Comparison of ENCODE assay signal across 10 mouse cellular contexts in the genomic region with DNA sequence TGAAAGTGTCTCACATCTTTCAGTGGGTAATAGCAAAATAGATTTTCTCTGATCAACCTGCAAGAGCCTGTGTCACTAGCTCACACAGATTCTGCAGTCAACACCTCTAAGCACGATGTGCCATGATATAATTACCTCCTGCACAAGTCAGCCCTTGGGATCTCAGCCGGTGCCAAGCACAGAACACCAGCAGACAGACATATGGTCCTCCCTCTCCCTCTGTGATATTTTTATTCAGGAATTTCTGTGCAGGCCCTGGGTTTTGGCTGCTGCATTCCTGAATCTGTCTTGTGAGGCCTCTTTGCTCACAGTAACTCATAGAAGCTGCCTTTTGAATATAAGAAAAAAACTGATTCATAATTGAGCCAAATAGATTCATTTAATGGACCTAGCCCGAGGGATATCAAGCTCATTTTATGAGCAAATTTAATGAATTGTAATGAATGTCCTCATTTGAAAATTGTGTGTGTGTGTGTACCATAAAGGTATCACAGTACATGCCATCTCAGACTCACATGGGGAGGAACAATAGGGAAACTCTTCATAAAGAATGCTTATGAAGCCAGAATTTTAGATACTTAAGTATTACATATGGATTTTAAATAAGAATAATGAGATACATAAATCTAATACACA.
DNase-seq lines count a peak whose midpoint lies in the region; ATAC-seq and TF ChIP-seq lines count a peak whose summit lies in the region.
"Had no signal": no experiment of that assay in that cellular context is flagged by ENCODE, and none has a peak within 500 bp of the region (broad histone marks: within the 10 kb centered on the region; RNA-seq: fewer than 3 reads in every experiment).

No protein-coding gene starts in this region.

- no peak overlapping the region for H3K4me2 ChIP-seq in forebrain, embryonic 16.5 days (ENCODE audit: low read length)
- H3K4me2 ChIP-seq in hindbrain, postnatal 0 days (ENCODE audit: low read depth, low read length) = no peak overlapping the region
- H3K4me2 ChIP-seq in midbrain, postnatal 0 days (ENCODE audit: low read depth, low read length, poor library complexity, severe bottlenecking) = no peak overlapping the region
- H3K4me2 ChIP-seq: embryonic facial prominence, embryonic 12.5 days; stomach, embryonic 15.5 days had no signal

- H3K9ac ChIP-seq in forebrain, embryonic 16.5 days (replicated peaks; ENCODE audit: low read depth, low read length) = no peak overlapping the region
- no peak overlapping the region for H3K9ac ChIP-seq in hindbrain, postnatal 0 days (replicated peaks; ENCODE audit: low read length)
- no peak overlapping the region for H3K9ac ChIP-seq in midbrain, postnatal 0 days (replicated peaks; ENCODE audit: low read length, poor library complexity, severe bottlenecking)
- H3K9ac ChIP-seq: embryonic facial prominence, embryonic 12.5 days; stomach, embryonic 15.5 days had no signal

- H3K9me3 ChIP-seq in forebrain, embryonic 16.5 days (ENCODE audit: control insufficient read depth, low read length) = no peaks in the 10 kb centered on the region
- H3K9me3 ChIP-seq in hindbrain, postnatal 0 days (ENCODE audit: low read length) = no peaks in the 10 kb centered on the region
- H3K9me3 ChIP-seq in midbrain, postnatal 0 days (ENCODE audit: low read length) = no peaks in the 10 kb centered on the region
- H3K9me3 ChIP-seq: embryonic facial prominence, embryonic 12.5 days; stomach, embryonic 15.5 days had no signal

- peak overlapping the region; percentile 18; the same call in 1 of the 2 replicates for H3K27ac ChIP-seq in forebrain, embryonic 16.5 days (ENCODE audit: low read length)
- H3K27ac ChIP-seq in hindbrain, postnatal 0 days = no peak overlapping the region
- H3K27ac ChIP-seq in midbrain, postnatal 0 days (ENCODE audit: low read depth, low read length) = no peak overlapping the region
- H3K27ac ChIP-seq: embryonic facial prominence, embryonic 12.5 days; stomach, embryonic 15.5 days had no signal

- H3K27me3 ChIP-seq in forebrain, embryonic 16.5 days (replicated peaks; ENCODE audit: control insufficient read depth, insufficient read depth, low read length) = no peaks in the 10 kb centered on the region
- H3K27me3 ChIP-seq in hindbrain, postnatal 0 days (ENCODE audit: insufficient read depth, low read length) = no peaks in the 10 kb centered on the region
- H3K27me3 ChIP-seq in midbrain, postnatal 0 days (ENCODE audit: insufficient read depth, low read length) = no peaks in the 10 kb centered on the region
- H3K27me3 ChIP-seq: embryonic facial prominence, embryonic 12.5 days; stomach, embryonic 15.5 days had no signal

- no peaks in the 10 kb centered on the region for H3K36me3 ChIP-seq in forebrain, embryonic 16.5 days (ENCODE audit: control insufficient read depth, insufficient read depth)
- H3K36me3 ChIP-seq in hindbrain, postnatal 0 days (ENCODE audit: insufficient read depth, low read length) = no peaks in the 10 kb centered on the region
- no peaks in the 10 kb centered on the region for H3K36me3 ChIP-seq in midbrain, postnatal 0 days (ENCODE audit: insufficient read depth, low read length)
- H3K36me3 ChIP-seq: embryonic facial prominence, embryonic 12.5 days; stomach, embryonic 15.5 days had no signal

- no peak overlapping the region for H3K4me3 ChIP-seq in forebrain, embryonic 16.5 days (replicated peaks; ENCODE audit: low read length)
- H3K4me3 ChIP-seq in hindbrain, postnatal 0 days (ENCODE audit: low read length) = no peak overlapping the region
- no peak overlapping the region for H3K4me3 ChIP-seq in midbrain, postnatal 0 days (ENCODE audit: low read depth, low read length)
- H3K4me3 ChIP-seq: embryonic facial prominence, embryonic 12.5 days; stomach, embryonic 15.5 days had no signal

- 40% methylated on average over 3 of the region's 3 CpGs for WGBS in forebrain, embryonic 16.5 days
- WGBS in hindbrain, postnatal 0 days = 42% methylated on average over 3 of the region's 3 CpGs
- 46% methylated on average over 3 of the region's 3 CpGs for WGBS in midbrain, postnatal 0 days

- DNase-seq in gastrocnemius, adult 18-20 months (ENCODE audit: low spot score) = peak; percentile 3
- DNase-seq in gastrocnemius, postnatal 25 days = no peak
- peak; percentile 21 for DNase-seq in hindbrain, postnatal 0 days (ENCODE audit: low spot score)
- peak; percentile 25 for DNase-seq in midbrain, postnatal 0 days (ENCODE audit: low spot score)
- no peak for DNase-seq in kidney, postnatal 14 days
- no peak for DNase-seq in urinary bladder, postnatal 4 days (ENCODE audit: low spot score in 2 of 2)

- TF ChIP-seq CTCF in hindbrain, postnatal 0 days (IDR thresholded peaks at IDR 0.05; ENCODE audit: low read depth) = no peak
- no peak for TF ChIP-seq CTCF in midbrain, postnatal 0 days (IDR thresholded peaks at IDR 0.05)

- peak; percentile 92 for ATAC-seq in forebrain, embryonic 16.5 days
- 0 out of 2 replicates have a peak, but pooled peaks have one; percentile 29 for ATAC-seq in hindbrain, postnatal 0 days
- ATAC-seq in midbrain, postnatal 0 days (ENCODE audit: low FRiP score) = no peak
- ATAC-seq in inflammation-experienced regulatory T-cells, adult 6 months = no peak

- peaks cover 6% of the 10 kb centered on the region for H3K4me1 ChIP-seq in forebrain, embryonic 16.5 days (replicated peaks; ENCODE audit: control insufficient read depth, insufficient read depth, low read length)
- no peaks in the 10 kb centered on the region for H3K4me1 ChIP-seq in hindbrain, postnatal 0 days (ENCODE audit: insufficient read depth, low read length)
- H3K4me1 ChIP-seq in midbrain, postnatal 0 days (ENCODE audit: insufficient read depth, low read length) = no peaks in the 10 kb centered on the region
- H3K4me1 ChIP-seq: stomach, embryonic 15.5 days had no signal

Comparison
In these comparisons a context has a peak if more than half of its experiments do, and no peak if none do; other contexts are left out.
1. DNase-seq: peak in gastrocnemius, adult 18-20 months (single experiment), hindbrain, postnatal 0 days (single experiment) and midbrain, postnatal 0 days (single experiment); none in gastrocnemius, postnatal 25 days (single experiment), kidney, postnatal 14 days (single experiment) and urinary bladder, postnatal 4 days (0 of 2).
2. ATAC-seq: peak in forebrain, embryonic 16.5 days (single experiment) and hindbrain, postnatal 0 days (single experiment); none in midbrain, postnatal 0 days (single experiment) and inflammation-experienced regulatory T-cells, adult 6 months (single experiment).